Mouse (Mus musculus): ENCODE measurements around the gene Gm3500. TPM values are rescaled to one million over a fixed set of nuclear protein-coding genes. Genes with fewer than 3 reads are reported as not detected.
"Not testable (repeated sequence)": the region's sequence is repeated elsewhere in the genome, so short reads cannot be mapped to it uniquely, and the experiment has no call there.

Gm3500 gene
- polyA plus RNA-seq (2012; rRNA removed): not detected in 2 replicates

DNA sequence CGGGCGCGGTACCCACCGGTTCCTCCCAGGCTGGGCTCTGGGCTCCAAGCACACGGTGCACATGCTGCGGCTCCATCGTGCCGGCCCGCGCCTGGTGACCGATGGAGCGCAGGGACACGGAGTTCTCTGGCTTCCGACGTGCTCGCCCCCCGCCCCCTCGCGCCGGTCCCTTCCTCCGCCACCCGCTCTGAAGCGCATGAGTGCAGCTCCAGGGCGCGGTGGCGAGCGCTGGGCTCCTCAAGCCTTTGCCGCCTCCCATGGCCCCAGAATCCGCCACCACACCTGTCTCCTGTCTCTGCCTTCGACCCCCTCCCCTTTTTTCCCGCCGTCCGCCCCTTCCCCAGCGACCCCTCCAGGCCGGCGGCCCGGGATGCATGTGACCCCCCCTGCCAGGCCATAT is at the start of gene Gm3500:
Gene Gm3500, minus strand, starts transcription at position 101 of the 400 bp plus-strand sequence.
- not testable (repeated sequence) for H3K27me3 ChIP-seq (ENCODE audit: control insufficient read depth, insufficient read depth, low read length); H3K4me3 ChIP-seq (ENCODE audit: extremely low read depth, insufficient read depth, insufficient read length); H3K27ac ChIP-seq (ENCODE audit: insufficient read depth, low read length); H3K36me3 ChIP-seq (ENCODE audit: control insufficient read depth, insufficient read depth, low read length); H3K4me1 ChIP-seq (ENCODE audit: control insufficient read depth, insufficient read depth, insufficient read length); DNase-seq (ENCODE audit: low read depth in 1 of 2, low spot score in 2 of 2)
- no CpG with 5 or more reads among the region's 37 CpGs for WGBS

DNA sequence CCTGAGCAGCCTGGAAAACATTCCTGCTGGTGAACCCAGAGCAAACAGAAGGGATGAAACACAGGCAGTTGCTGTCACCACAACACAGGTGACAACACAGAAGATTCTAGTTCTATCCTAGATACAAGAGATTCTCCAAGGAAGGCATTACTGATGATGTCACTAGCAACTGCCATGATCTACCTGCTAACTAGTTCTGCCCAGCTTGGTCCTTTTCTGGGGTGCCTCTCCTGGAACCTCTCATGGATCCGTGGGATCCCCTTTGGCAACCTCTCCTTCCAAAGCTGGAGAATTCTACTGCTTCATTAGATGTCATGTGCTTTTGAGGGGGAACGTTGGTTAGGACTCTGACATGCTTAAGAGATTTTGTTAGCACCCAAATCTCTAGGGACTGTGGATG is 54.0 kb downstream of the Gm3500 start, which contains the start of gene Gm3542:
Gene Gm3542, minus strand, starts transcription at position 101 of the 400 bp plus-strand sequence.
- WGBS: no CpG with 5 or more reads among the region's 2 CpGs
- not testable (repeated sequence) for H3K27ac ChIP-seq (ENCODE audit: insufficient read depth, low read length); H3K27me3 ChIP-seq (ENCODE audit: control insufficient read depth, insufficient read depth, low read length); H3K4me1 ChIP-seq (ENCODE audit: control insufficient read depth, insufficient read depth, insufficient read length); H3K36me3 ChIP-seq (ENCODE audit: control insufficient read depth, insufficient read depth, low read length); DNase-seq (ENCODE audit: low read depth in 1 of 2, low spot score in 2 of 2); H3K4me3 ChIP-seq (ENCODE audit: extremely low read depth, insufficient read depth, insufficient read length)

Other genes starting within 250 kb of the Gm3500 start
- gene Gm3317, start 224.5 kb downstream of the Gm3500 start, polyA plus RNA-seq (2012; rRNA removed): not detected in 2 replicates
- not detected in 2 replicates for gene Gm8271, start 203.3 kb downstream of the Gm3500 start, polyA plus RNA-seq (2012; rRNA removed)
- not detected in 2 replicates for gene Gm3526, start 128.5 kb downstream of the Gm3500 start, polyA plus RNA-seq (2012; rRNA removed)
- not detected in 2 replicates for gene Gm3542, start 54.1 kb downstream of the Gm3500 start, polyA plus RNA-seq (2012; rRNA removed)
- gene Gm3194, start 66.4 kb upstream of the Gm3500 start, polyA plus RNA-seq (2012; rRNA removed): 0.09 TPM in 2 replicates
- gene Gm8246, start 88.8 kb upstream of the Gm3500 start, polyA plus RNA-seq (2012; rRNA removed): not detected in 2 replicates
- gene Gm3187, start 95.2 kb upstream of the Gm3500 start, polyA plus RNA-seq (2012; rRNA removed): not detected in 2 replicates
- gene Gm3488, start 112.6 kb upstream of the Gm3500 start, polyA plus RNA-seq (2012; rRNA removed): not detected in 2 replicates
- gene Gm3532, start 149.4 kb upstream of the Gm3500 start, polyA plus RNA-seq (2012; rRNA removed): not detected in 2 replicates
- gene Gm8265, start 244.0 kb upstream of the Gm3500 start, polyA plus RNA-seq (2012; rRNA removed): not detected in 2 replicates

All from spleen, adult 2 months (tissue).